Mouse (Mus musculus): ENCODE measurements around the gene Pemt. TPM values are rescaled to one million over a fixed set of nuclear protein-coding genes. Genes with fewer than 3 reads are reported as not detected.
"Not testable (repeated sequence)": the region's sequence is repeated elsewhere in the genome, so short reads cannot be mapped to it uniquely, and the experiment has no call there.

Gene Pemt
- polyA plus RNA-seq, 1 experiment, result 15.8 TPM

- no peak overlapping the region for H3K4me2 ChIP-seq (ENCODE audit: low read depth)
- H3K36me3 ChIP-seq (ENCODE audit: control insufficient read depth, insufficient read depth), result no peaks in the 10 kb centered on the region
- TF ChIP-seq TCF12 (IDR thresholded peaks at IDR 0.05; ENCODE audit: insufficient read depth, poor library complexity, severe bottlenecking) (no peak), POLR2AphosphoS2 (IDR thresholded peaks at IDR 0.05; ENCODE audit: insufficient read length, low read depth) (no peak), REST (IDR thresholded peaks at IDR 0.05; ENCODE audit: insufficient read depth, insufficient read length) (no peak), MYOG (IDR thresholded peaks at IDR 0.05; ENCODE audit: control insufficient read depth in 1 of 3, insufficient read depth in 1 of 3, insufficient read length in 2 of 3, low read depth in 2 of 3) (no peak), E2F4 (IDR thresholded peaks at IDR 0.05; ENCODE audit: insufficient read depth) (no peak), MYOD1 (IDR thresholded peaks at IDR 0.05; ENCODE audit: control insufficient read depth in 1 of 3, insufficient read length in 2 of 3, low read depth in 2 of 3) (no peak), CEBPB (IDR thresholded peaks at IDR 0.05; ENCODE audit: insufficient read depth, poor library complexity, severe bottlenecking) (no peak), MAX (IDR thresholded peaks at IDR 0.05; ENCODE audit: low read depth) (no peak), SRF (IDR thresholded peaks at IDR 0.05; ENCODE audit: control insufficient read depth, insufficient read length, low read depth) (no peak), TCF3 (IDR thresholded peaks at IDR 0.05; ENCODE audit: insufficient read length, low read depth) (no peak), POLR2A (IDR thresholded peaks at IDR 0.05; ENCODE audit: insufficient read length, low read depth) (no peak)
- no peaks in the 10 kb centered on the region for H3K27me3 ChIP-seq (ENCODE audit: control insufficient read depth, insufficient read depth, insufficient read length)
- H3ac ChIP-seq (ENCODE audit: control insufficient read depth, insufficient read length), result no peak overlapping the region
- no peak overlapping the region for H3K4me3 ChIP-seq
- H3K79me2 ChIP-seq (ENCODE audit: control insufficient read depth, insufficient read depth), result peaks cover 4% of the 10 kb centered on the region
Measured at GRCm38 (mm10) chr11:59959453-59959852, 86.8 kb downstream of the Pemt start.

GRCm38 (mm10) chr11:59956749-59957148 lies 89.5 kb downstream of the Pemt start:
- Histone ChIP-seq H3K79me2 (ENCODE audit: control insufficient read depth, insufficient read depth) (peaks cover 6% of the 10 kb centered on the region), H3K4me2 (ENCODE audit: low read depth) (no peak overlapping the region), H3K4me3 (no peak overlapping the region), H3K36me3 (ENCODE audit: control insufficient read depth, insufficient read depth) (no peaks in the 10 kb centered on the region), H3ac (ENCODE audit: control insufficient read depth, insufficient read length) (no peak overlapping the region), H3K27me3 (ENCODE audit: control insufficient read depth, insufficient read depth, insufficient read length) (no peaks in the 10 kb centered on the region)
- TF ChIP-seq POLR2A (IDR thresholded peaks at IDR 0.05; ENCODE audit: insufficient read length, low read depth) (no peak), USF1 (IDR thresholded peaks at IDR 0.05; ENCODE audit: low read depth) (no peak)

- no peak overlapping the region for H3K4me3 ChIP-seq
- peaks cover 30% of the 10 kb centered on the region for H3K79me2 ChIP-seq (ENCODE audit: control insufficient read depth, insufficient read depth)
- no peak for TF ChIP-seq MYOD1 (IDR thresholded peaks at IDR 0.05; ENCODE audit: control insufficient read depth in 1 of 3, insufficient read length in 2 of 3, low read depth in 2 of 3)
- no peak for TF ChIP-seq USF1 (IDR thresholded peaks at IDR 0.05; ENCODE audit: low read depth)
- TF ChIP-seq SRF (IDR thresholded peaks at IDR 0.05; ENCODE audit: control insufficient read depth, insufficient read length, low read depth), result no peak
- no peak for TF ChIP-seq POLR2AphosphoS2 (IDR thresholded peaks at IDR 0.05; ENCODE audit: insufficient read length, low read depth)
- TF ChIP-seq MAX (IDR thresholded peaks at IDR 0.05; ENCODE audit: low read depth), result no peak
- no peak for TF ChIP-seq TCF12 (IDR thresholded peaks at IDR 0.05; ENCODE audit: insufficient read depth, poor library complexity, severe bottlenecking)
- no peak for TF ChIP-seq POLR2A (IDR thresholded peaks at IDR 0.05; ENCODE audit: insufficient read length, low read depth)
- TF ChIP-seq E2F4 (IDR thresholded peaks at IDR 0.05; ENCODE audit: insufficient read depth), result no peak
- no peak for TF ChIP-seq TCF3 (IDR thresholded peaks at IDR 0.05; ENCODE audit: insufficient read length, low read depth)
- no peak for TF ChIP-seq MYOG (IDR thresholded peaks at IDR 0.05; ENCODE audit: control insufficient read depth in 1 of 3, insufficient read depth in 1 of 3, insufficient read length in 2 of 3, low read depth in 2 of 3)
- TF ChIP-seq CEBPB (IDR thresholded peaks at IDR 0.05; ENCODE audit: insufficient read depth, poor library complexity, severe bottlenecking), result no peak
- TF ChIP-seq REST (IDR thresholded peaks at IDR 0.05; ENCODE audit: insufficient read depth, insufficient read length), result no peak
- H3ac ChIP-seq (ENCODE audit: control insufficient read depth, insufficient read length), result no peak overlapping the region
- no peak overlapping the region for H3K4me2 ChIP-seq (ENCODE audit: low read depth)
- no peaks in the 10 kb centered on the region for H3K36me3 ChIP-seq (ENCODE audit: control insufficient read depth, insufficient read depth)
- H3K27me3 ChIP-seq (ENCODE audit: control insufficient read depth, insufficient read depth, insufficient read length), result no peaks in the 10 kb centered on the region
Measured at GRCm38 (mm10) chr11:59952892-59953291, 93.4 kb downstream of the Pemt start.

- peak overlapping the region; percentile 85 for H3ac ChIP-seq (ENCODE audit: control insufficient read depth, insufficient read length)
- no peaks in the 10 kb centered on the region for H3K36me3 ChIP-seq (ENCODE audit: control insufficient read depth, insufficient read depth)
Measured at GRCm38 (mm10) chr11:59948401-59948767, 97.9 kb downstream of the Pemt start.

GRCm38 (mm10) chr11:59947752-59948400 lies 98.4 kb downstream of the Pemt start, which contains the start of gene Med9:
Gene Med9, plus strand, starts transcription at chr11:59948206.
- peak within 1 kb of the TSS; percentile 85 for H3ac ChIP-seq (ENCODE audit: control insufficient read depth, insufficient read length)
- H3K27me3 ChIP-seq (ENCODE audit: control insufficient read depth, insufficient read depth, insufficient read length), result no peaks in the 10 kb centered on the region
- H3K4me2 ChIP-seq (ENCODE audit: low read depth), result peak within 1 kb of the TSS; percentile 99
- TF ChIP-seq POLR2A (IDR thresholded peaks at IDR 0.05; ENCODE audit: insufficient read length, low read depth) (peak; percentile 73), MYOD1 (IDR thresholded peaks at IDR 0.05; ENCODE audit: control insufficient read depth in 1 of 3, insufficient read length in 2 of 3, low read depth in 2 of 3) (peak in 2 of 3 experiments; percentile 73 to 83), TCF12 (IDR thresholded peaks at IDR 0.05; ENCODE audit: insufficient read depth, poor library complexity, severe bottlenecking) (no peak), POLR2AphosphoS2 (IDR thresholded peaks at IDR 0.05; ENCODE audit: insufficient read length, low read depth) (peak; percentile 70), USF1 (IDR thresholded peaks at IDR 0.05; ENCODE audit: low read depth) (no peak), E2F4 (IDR thresholded peaks at IDR 0.05; ENCODE audit: insufficient read depth) (peak; percentile 84), MYOG (IDR thresholded peaks at IDR 0.05; ENCODE audit: control insufficient read depth in 1 of 3, insufficient read depth in 1 of 3, insufficient read length in 2 of 3, low read depth in 2 of 3) (peak; percentile 38 to 84 (median 81)), REST (IDR thresholded peaks at IDR 0.05; ENCODE audit: insufficient read depth, insufficient read length) (no peak), TCF3 (IDR thresholded peaks at IDR 0.05; ENCODE audit: insufficient read length, low read depth) (no peak), MAX (IDR thresholded peaks at IDR 0.05; ENCODE audit: low read depth) (no peak), SRF (IDR thresholded peaks at IDR 0.05; ENCODE audit: control insufficient read depth, insufficient read length, low read depth) (peak; percentile 8), CEBPB (IDR thresholded peaks at IDR 0.05; ENCODE audit: insufficient read depth, poor library complexity, severe bottlenecking) (no peak)
- H3K79me2 ChIP-seq (ENCODE audit: control insufficient read depth, insufficient read depth), result peaks cover 26% of the 10 kb centered on the region
- H3K4me3 ChIP-seq, result peak within 1 kb of the TSS; percentile 81
- H3K36me3 ChIP-seq (ENCODE audit: control insufficient read depth, insufficient read depth), result no peaks in the 10 kb centered on the region

More at GRCm38 (mm10) chr11:59948401-59948767, 97.9 kb downstream of the Pemt start:
- Histone ChIP-seq H3K4me2 (ENCODE audit: low read depth) (peak overlapping the region; percentile 99), H3K4me3 (peak overlapping the region; percentile 81), H3K79me2 (ENCODE audit: control insufficient read depth, insufficient read depth) (peaks cover 26% of the 10 kb centered on the region), H3K27me3 (ENCODE audit: control insufficient read depth, insufficient read depth, insufficient read length) (no peaks in the 10 kb centered on the region)
- no peak for TF ChIP-seq MYOD1 (IDR thresholded peaks at IDR 0.05; ENCODE audit: control insufficient read depth in 1 of 3, insufficient read length in 2 of 3, low read depth in 2 of 3)
- TF ChIP-seq TCF12 (IDR thresholded peaks at IDR 0.05; ENCODE audit: insufficient read depth, poor library complexity, severe bottlenecking), result no peak
- no peak for TF ChIP-seq TCF3 (IDR thresholded peaks at IDR 0.05; ENCODE audit: insufficient read length, low read depth)
- no peak for TF ChIP-seq E2F4 (IDR thresholded peaks at IDR 0.05; ENCODE audit: insufficient read depth)
- no peak for TF ChIP-seq USF1 (IDR thresholded peaks at IDR 0.05; ENCODE audit: low read depth)
- no peak for TF ChIP-seq MYOG (IDR thresholded peaks at IDR 0.05; ENCODE audit: control insufficient read depth in 1 of 3, insufficient read depth in 1 of 3, insufficient read length in 2 of 3, low read depth in 2 of 3)
- no peak for TF ChIP-seq CEBPB (IDR thresholded peaks at IDR 0.05; ENCODE audit: insufficient read depth, poor library complexity, severe bottlenecking)
- no peak for TF ChIP-seq MAX (IDR thresholded peaks at IDR 0.05; ENCODE audit: low read depth)

- H3K4me3 ChIP-seq; H3K4me2 ChIP-seq (ENCODE audit: low read depth); H3K36me3 ChIP-seq (ENCODE audit: control insufficient read depth, insufficient read depth); H3ac ChIP-seq (ENCODE audit: control insufficient read depth, insufficient read length); H3K27me3 ChIP-seq (ENCODE audit: control insufficient read depth, insufficient read depth, insufficient read length): not testable (repeated sequence)
- peaks cover 11% of the 10 kb centered on the region for H3K79me2 ChIP-seq (ENCODE audit: control insufficient read depth, insufficient read depth)
Measured at GRCm38 (mm10) chr11:59944855-59945254, 101.4 kb downstream of the Pemt start.
